Mouse (Mus musculus) spleen, postnatal 36 days (tissue): ENCODE results near the gene Foxg1.

Source experiments
- DNase-seq, 2 experiments: peaks; one replicate each; pipeline ENCODE4 v3.0.0; 2022; ENCODE audit warnings: low spot score in 2 of 2, mixed read lengths in 1 of 2

Foxg1 gene

GRCm38 (mm10) chr12:49382565-49383520 lies at the start of gene Foxg1:
Gene Foxg1 (plus strand): TSS chr12:49382660.
- no peak for DNase-seq

DNA sequence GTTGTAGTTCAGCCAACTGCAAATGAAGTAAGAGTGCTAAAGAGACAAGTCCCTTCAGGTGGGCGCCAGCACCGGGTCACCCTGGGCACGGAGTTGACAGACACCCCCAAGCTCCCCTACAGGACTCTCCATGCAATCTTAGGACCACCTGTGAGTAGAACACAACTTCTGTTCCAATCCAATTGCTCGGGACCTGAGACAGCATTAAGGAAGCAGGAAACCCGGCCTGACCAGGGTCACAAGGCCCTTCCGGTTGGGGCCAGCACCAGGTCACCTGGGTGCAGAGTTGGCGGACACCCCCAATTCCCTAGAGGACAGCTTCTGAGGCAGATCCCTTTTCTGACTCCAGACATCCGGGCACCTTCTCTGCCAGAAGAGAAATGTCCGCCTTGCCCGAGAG lies 32.8 kb upstream of the Foxg1 start:
- DNase-seq, result no peak

- no peak for DNase-seq
Observed at GRCm38 (mm10) chr12:49368931-49369330, 13.5 kb upstream of the Foxg1 start.

- DNase-seq, result no peak
Observed at GRCm38 (mm10) chr12:49372170-49372569, 10.3 kb upstream of the Foxg1 start.

DNA sequence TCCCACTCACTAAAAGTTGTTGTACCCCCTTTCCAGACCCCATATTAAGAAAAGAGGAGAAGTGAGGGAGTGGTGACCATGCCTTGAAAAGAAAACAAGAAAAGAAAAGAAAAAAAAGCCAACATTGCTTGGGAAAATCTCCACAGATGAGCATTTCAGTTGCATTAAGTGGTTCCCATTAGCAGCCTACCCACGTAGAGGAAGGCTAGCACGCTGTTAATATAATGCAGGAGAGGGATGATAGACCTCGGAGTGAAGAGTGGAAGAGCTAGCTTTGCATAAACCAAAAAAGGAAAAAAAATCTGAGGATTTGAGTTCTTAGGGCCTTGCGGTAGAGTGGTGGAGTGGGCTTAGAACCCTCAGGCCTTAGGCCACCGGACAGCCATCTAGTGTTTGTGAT lies 9.3 kb upstream of the Foxg1 start:
- DNase-seq, result no peak

- DNase-seq, result no peak
Observed at GRCm38 (mm10) chr12:49373821-49374605, 8.4 kb upstream of the Foxg1 start.

DNA sequence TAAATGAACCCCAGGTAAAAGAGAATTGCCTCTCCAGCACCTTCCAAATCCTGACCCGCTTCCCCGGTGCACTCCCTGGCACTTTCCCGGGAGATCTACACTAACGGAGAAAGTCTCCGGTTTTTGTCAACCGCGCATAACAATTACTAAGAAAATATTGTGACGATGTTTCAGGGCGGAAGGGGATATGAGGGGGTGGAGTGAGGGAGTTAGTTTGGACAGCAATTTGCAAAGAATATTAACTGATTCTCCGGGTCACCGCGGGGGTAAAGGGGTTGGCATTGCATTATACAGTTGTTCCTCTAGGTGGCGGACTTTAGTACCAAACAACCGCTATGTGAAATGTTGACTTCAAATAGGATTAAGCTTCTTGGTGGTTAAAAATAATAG lies 7.9 kb upstream of the Foxg1 start:
- no peak for DNase-seq

- DNase-seq, result no peak
Observed at GRCm38 (mm10) chr12:49375427-49376317, 6.8 kb upstream of the Foxg1 start.

DNA sequence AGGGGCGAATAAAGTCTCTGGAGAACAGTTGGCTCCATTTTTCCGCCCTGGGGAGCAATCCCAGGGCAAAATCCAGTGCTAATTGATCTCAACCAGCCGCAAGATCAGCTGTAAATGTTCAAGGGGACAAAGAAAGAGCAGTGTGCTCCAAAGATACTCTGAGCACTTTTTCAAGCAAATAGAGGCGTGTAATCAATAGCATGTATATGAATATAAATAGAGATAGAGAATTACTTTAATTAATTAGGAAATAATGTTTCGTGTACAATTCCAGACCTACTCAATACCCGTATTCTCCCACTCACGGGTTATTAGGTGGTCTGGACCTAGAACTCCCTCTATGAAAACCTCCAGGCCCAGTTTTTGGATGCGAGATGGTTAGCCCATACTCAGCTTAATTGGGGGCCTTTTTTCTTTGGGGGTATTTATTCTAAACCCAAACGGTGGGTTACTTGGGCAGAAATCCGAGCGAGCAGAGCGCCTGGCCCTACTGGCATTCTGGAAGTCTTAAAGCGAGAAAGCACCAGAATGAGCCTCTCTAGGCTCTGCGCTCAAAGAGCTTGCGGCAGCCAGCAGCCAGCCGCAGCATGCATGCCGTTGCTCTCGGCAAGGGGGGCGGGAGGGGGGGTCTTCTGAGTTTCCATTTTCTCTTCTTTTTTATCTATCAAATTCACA lies 6.0 kb upstream of the Foxg1 start:
- DNase-seq, result no peak

GRCm38 (mm10) chr12:49377281-49377970 lies 5.0 kb upstream of the Foxg1 start:
- DNase-seq, result no peak

DNA sequence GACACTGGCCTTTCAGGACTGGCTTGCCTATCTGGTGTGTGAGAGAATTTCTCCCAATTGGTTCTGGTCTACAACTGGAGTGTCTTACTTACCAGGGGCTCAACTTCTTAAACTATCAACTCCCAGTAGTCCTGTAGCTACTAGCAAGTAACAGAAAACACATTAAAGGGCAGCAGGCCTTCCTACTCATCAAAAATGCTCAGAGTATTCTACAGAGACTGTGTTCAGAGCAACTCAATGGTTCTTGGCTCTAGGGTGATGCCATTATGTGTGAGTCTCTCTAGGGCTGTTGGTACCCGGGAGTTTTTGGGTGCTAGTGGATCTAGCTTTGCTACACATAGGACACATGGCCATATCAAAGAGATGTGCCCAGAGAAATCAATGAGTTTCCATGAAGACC lies 3.5 kb upstream of the Foxg1 start:
- no peak for DNase-seq

DNA sequence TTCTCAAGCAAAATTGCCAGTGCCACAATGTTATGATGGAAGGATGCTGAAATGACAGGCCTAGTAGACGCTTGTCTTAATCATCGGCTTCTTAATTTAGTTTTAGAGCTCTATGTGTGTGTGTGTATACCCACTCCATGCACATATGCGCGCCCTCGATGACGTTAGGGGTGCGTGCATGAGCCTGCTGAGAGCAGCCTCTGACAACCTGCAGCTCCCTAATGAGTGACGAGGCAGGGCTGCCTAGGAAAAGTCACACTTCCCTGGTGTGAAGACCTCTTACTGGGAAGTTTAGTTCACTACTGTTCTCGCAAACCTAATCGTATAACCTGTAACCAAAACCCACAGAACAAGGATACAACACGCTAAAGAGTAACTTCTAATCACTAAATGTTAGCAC lies 3.0 kb upstream of the Foxg1 start:
- DNase-seq, result no peak

DNA sequence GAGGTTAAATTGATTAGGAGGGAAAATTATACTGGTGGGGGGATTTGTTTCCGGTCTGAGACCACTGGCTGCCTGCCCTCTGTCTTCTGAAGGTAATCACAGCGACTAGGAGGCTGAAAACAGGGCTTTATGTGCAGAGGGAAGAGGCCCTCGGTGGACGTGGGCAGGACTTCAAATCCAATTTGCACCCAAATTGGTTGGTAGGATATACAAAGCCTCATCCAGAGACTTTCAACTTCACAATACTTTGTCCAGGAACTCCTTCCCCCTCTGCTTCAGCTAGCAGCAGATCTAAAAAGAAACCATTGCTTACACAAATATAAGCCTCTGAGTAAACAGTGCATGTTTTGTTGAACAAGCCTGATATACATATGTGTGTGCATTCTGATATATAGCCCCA lies 2.0 kb upstream of the Foxg1 start:
- DNase-seq, result no peak

- no peak for DNase-seq
Observed at GRCm38 (mm10) chr12:49381031-49381525, 1.4 kb upstream of the Foxg1 start.

- no peak for DNase-seq
Observed at GRCm38 (mm10) chr12:49381721-49382365, 617 bp upstream of the Foxg1 start.

GRCm38 (mm10) chr12:49383521-49384133 lies 1.2 kb downstream of the Foxg1 start:
- no peak for DNase-seq

- no peak for DNase-seq
Observed at GRCm38 (mm10) chr12:49384295-49384875, 1.9 kb downstream of the Foxg1 start.

- no peak for DNase-seq
Observed at GRCm38 (mm10) chr12:49384876-49385630, 2.6 kb downstream of the Foxg1 start, which contains the start of gene Gm43517. Gene Gm43517 (plus strand): TSS chr12:49385174.
